Mouse (Mus musculus) lung, adult 2 months (tissue): Measurements from ENCODE around the gene Abcc10.

Experiments
- CTCF ChIP-seq: fragments of 200-500 bp; IDR thresholded peaks from 2 replicates; pipeline ENCODE4 v1.5.1; 2011; ENCODE audit warnings: mild to moderate bottlenecking, low read length, control low read depth; ENCODE audit not compliant: insufficient read depth
- POLR2A ChIP-seq: fragments of 200-500 bp; IDR thresholded peaks from 2 replicates; pipeline ENCODE4 v1.6.1; 2011; ENCODE audit warnings: low read depth, mild to moderate bottlenecking, control low read depth, low read length, borderline replicate concordance; ENCODE audit errors: extremely low read depth

DNA sequence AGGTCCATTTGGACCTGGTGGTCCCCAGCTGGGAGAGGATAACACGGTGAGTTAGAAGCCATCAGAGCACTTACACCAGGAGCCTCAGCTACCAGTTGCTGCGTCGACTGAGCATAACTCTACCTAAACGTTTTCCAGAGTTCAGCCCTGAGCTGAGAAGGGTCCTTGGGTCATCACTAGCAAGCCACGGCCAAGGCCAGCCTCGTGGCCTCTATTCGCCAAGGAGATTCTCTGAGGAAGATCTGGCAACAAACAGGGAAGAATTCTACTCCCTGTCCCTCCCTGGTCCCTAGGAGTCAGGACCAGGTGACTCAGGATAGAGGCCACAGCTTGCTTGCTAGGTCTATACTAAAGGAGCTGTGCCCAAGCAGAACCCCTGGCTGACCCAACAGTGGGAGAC, 60.6 kb downstream of the Abcc10 start:
- TF ChIP-seq CTCF, result no peak
- no peak for TF ChIP-seq POLR2A
